Mouse (Mus musculus) neural tube, embryonic 11.5 days (tissue): ENCODE measurements around the gene Cfap77. TPM values are rescaled to one million over a fixed set of nuclear protein-coding genes. Genes with fewer than 3 reads are reported as not detected.

ENCODE experiments used
- ATAC-seq: fragments of 200-750 bp; cut with Nextera tagmentation; 2 replicates; pipeline ENCODE4 v1.8.0; 2017; ENCODE audit warnings: moderate number of reproducible peaks, mild to moderate bottlenecking, moderate TSS enrichment, moderate library complexity; ENCODE audit not compliant: insufficient read depth, low FRiP score, low TSS enrichment
- DNase-seq: peaks from one replicate; pipeline ENCODE4 v3.0.0-alpha.2; 2015; ENCODE audit warnings: low spot score
- H3K27ac ChIP-seq: fragments of 300-500 bp; sonication (generic); 2 replicates; pipeline ENCODE4 v1.5.1; 2014; ENCODE audit warnings: low read depth, mild to moderate bottlenecking, low read length
- H3K27me3 ChIP-seq: fragments of 300-500 bp; sonication (generic); 2 replicates; pipeline ENCODE4 v1.6.1; 2014; ENCODE audit warnings: mild to moderate bottlenecking, low read length, mixed read lengths; ENCODE audit not compliant: control insufficient read depth, insufficient read depth
- H3K36me3 ChIP-seq: fragments of 300-500 bp; sonication (generic); 2 replicates; pipeline ENCODE4 v1.6.1; 2014; ENCODE audit warnings: mild to moderate bottlenecking, low read length, moderate library complexity, mixed read lengths; ENCODE audit not compliant: control insufficient read depth, insufficient read depth
- H3K4me1 ChIP-seq: fragments of 300-500 bp; sonication (generic); 2 replicates; pipeline ENCODE4 v1.6.1; 2014; ENCODE audit warnings: low read length, mixed read lengths; ENCODE audit not compliant: control insufficient read depth, insufficient read depth
- H3K4me2 ChIP-seq: fragments of 300-500 bp; sonication (generic); 2 replicates; pipeline ENCODE4 v1.6.1; 2014; ENCODE audit warnings: low read depth, mild to moderate bottlenecking, moderate library complexity
- H3K4me3 ChIP-seq: fragments of 300-500 bp; sonication (generic); 2 replicates; pipeline ENCODE4 v1.5.1; 2014; ENCODE audit warnings: low read depth, low read length
- H3K9ac ChIP-seq: fragments of 300-500 bp; sonication (generic); 2 replicates; pipeline ENCODE4 v1.6.1; 2014; ENCODE audit warnings: mild to moderate bottlenecking, low read length
- H3K9me3 ChIP-seq: fragments of 300-500 bp; sonication (generic); 2 replicates; pipeline ENCODE4 v1.6.1; 2016; ENCODE audit warnings: low read length; ENCODE audit not compliant: control insufficient read depth
- WGBS: fragments of 180-500 bp; shearing (Covaris S2); extraction: QIAGEN DNeasy Blood & Tissue Kit; methylation state at CpG from one replicate; pipeline ENCODE4 v1.1.7; 2014; 5-methylcytosine and 5-hydroxymethylcytosine counted together
- polyA plus RNA-seq: library from polyadenylated mRNA; unstranded; fragments of >200 nt; fragmentation: Nextera tagmentation; extraction: Ambion mirVana; gene quantifications from 2 replicates; pipeline ENCODE4 v1.2.1, GENCODE M21; 2014

Cfap77 gene
- polyA plus RNA-seq, 1 experiment from 2014 or later, result 0.33 TPM

- peaks cover 25% of the 10 kb centered on the region for H3K27me3 ChIP-seq
- H3K4me2 ChIP-seq, result no peak overlapping the region
- no peak overlapping the region for H3K9ac ChIP-seq
These were observed 14.0 kb downstream of the Cfap77 start for GRCm38 (mm10) chr2:29040594-29041476.

GRCm38 (mm10) chr2:29039741-29040140 lies 15.1 kb downstream of the Cfap77 start:
- Histone ChIP-seq H3K36me3 (no peaks in the 10 kb centered on the region), H3K9ac (no peak overlapping the region), H3K4me2 (no peak overlapping the region), H3K9me3 (no peaks in the 10 kb centered on the region), H3K27ac (no peak overlapping the region), H3K4me3 (no peak overlapping the region), H3K4me1 (no peaks in the 10 kb centered on the region), H3K27me3 (peaks cover 25% of the 10 kb centered on the region)
- no peak for DNase-seq
- no peak for ATAC-seq
- WGBS, result 24% methylated on average over 5 of the region's 5 CpGs

More at GRCm38 (mm10) chr2:29040594-29041476, 14.0 kb downstream of the Cfap77 start:
- DNase-seq, result no peak
- Histone ChIP-seq H3K4me3 (no peak overlapping the region), H3K27ac (no peak overlapping the region), H3K9me3 (no peaks in the 10 kb centered on the region), H3K4me1 (no peaks in the 10 kb centered on the region), H3K36me3 (no peaks in the 10 kb centered on the region)
- 7% methylated on average over 18 of the region's 18 CpGs for WGBS
- no peak for ATAC-seq

- Histone ChIP-seq H3K9me3 (no peaks in the 10 kb centered on the region), H3K4me1 (no peaks in the 10 kb centered on the region), H3K4me3 (no peak overlapping the region), H3K27ac (no peak overlapping the region), H3K4me2 (no peak overlapping the region), H3K27me3 (peaks cover 8% of the 10 kb centered on the region), H3K36me3 (no peaks in the 10 kb centered on the region), H3K9ac (no peak overlapping the region)
- 55% methylated on average over 8 of the region's 8 CpGs for WGBS
- no peak for ATAC-seq
- DNase-seq, result no peak
These were observed 19.2 kb downstream of the Cfap77 start for GRCm38 (mm10) chr2:29035698-29036097.

- no peak overlapping the region for H3K4me3 ChIP-seq
- ATAC-seq (no peak), DNase-seq (peak; percentile 16)
- H3K4me2 ChIP-seq, result no peak overlapping the region
- peaks cover 3% of the 10 kb centered on the region for H3K27me3 ChIP-seq
- no peak overlapping the region for H3K9ac ChIP-seq
- no peaks in the 10 kb centered on the region for H3K4me1 ChIP-seq
- 52% methylated on average over 20 of the region's 20 CpGs for WGBS
- no peak overlapping the region for H3K27ac ChIP-seq
- H3K36me3 ChIP-seq, result no peaks in the 10 kb centered on the region
- no peaks in the 10 kb centered on the region for H3K9me3 ChIP-seq
These were observed 20.1 kb downstream of the Cfap77 start for GRCm38 (mm10) chr2:29034542-29035475.

- H3K9ac ChIP-seq, result no peak overlapping the region
- no peak for DNase-seq
- H3K9me3 ChIP-seq, result no peaks in the 10 kb centered on the region
- no peaks in the 10 kb centered on the region for H3K36me3 ChIP-seq
- no peaks in the 10 kb centered on the region for H3K27me3 ChIP-seq
- no peak overlapping the region for H3K27ac ChIP-seq
- ATAC-seq, result no peak
- 86% methylated on average over 4 of the region's 4 CpGs for WGBS
- no peak overlapping the region for H3K4me3 ChIP-seq
- no peak overlapping the region for H3K4me2 ChIP-seq
- no peaks in the 10 kb centered on the region for H3K4me1 ChIP-seq
These were observed 22.9 kb downstream of the Cfap77 start for GRCm38 (mm10) chr2:29031951-29032350.

GRCm38 (mm10) chr2:29030048-29030734 lies 24.7 kb downstream of the Cfap77 start:
- Histone ChIP-seq H3K27me3 (no peaks in the 10 kb centered on the region), H3K9me3 (no peaks in the 10 kb centered on the region), H3K4me3 (no peak overlapping the region), H3K4me2 (no peak overlapping the region), H3K9ac (no peak overlapping the region), H3K27ac (no peak overlapping the region), H3K4me1 (no peaks in the 10 kb centered on the region), H3K36me3 (no peaks in the 10 kb centered on the region)
- ATAC-seq (no peak), DNase-seq (no peak)
- 56% methylated on average over 20 of the region's 20 CpGs for WGBS

- no peak for ATAC-seq
- Histone ChIP-seq H3K4me1 (peaks cover 6% of the 10 kb centered on the region; the same call in 1 of the 2 replicates), H3K9me3 (no peaks in the 10 kb centered on the region), H3K27ac (no peak overlapping the region), H3K4me3 (no peak overlapping the region), H3K4me2 (no peak overlapping the region), H3K27me3 (no peaks in the 10 kb centered on the region), H3K9ac (no peak overlapping the region), H3K36me3 (no peaks in the 10 kb centered on the region)
- WGBS, result 88% methylated on average over 5 of the region's 5 CpGs
- DNase-seq, result no peak
These were observed 29.6 kb downstream of the Cfap77 start for GRCm38 (mm10) chr2:29025284-29025683.

- no peaks in the 10 kb centered on the region for H3K27me3 ChIP-seq
- H3K9ac ChIP-seq, result no peak overlapping the region
- no peak overlapping the region for H3K4me3 ChIP-seq
- DNase-seq, result no peak
- no peaks in the 10 kb centered on the region for H3K9me3 ChIP-seq
- H3K4me2 ChIP-seq, result no peak overlapping the region
- no peak overlapping the region for H3K27ac ChIP-seq
- WGBS, result 85% methylated on average over 7 of the region's 7 CpGs
- H3K4me1 ChIP-seq, result peaks cover 6% of the 10 kb centered on the region; the same call in 1 of the 2 replicates
- ATAC-seq, result no peak
- H3K36me3 ChIP-seq, result no peaks in the 10 kb centered on the region
These were observed 31.9 kb downstream of the Cfap77 start for GRCm38 (mm10) chr2:29023001-29023400.
